Mouse (Mus musculus): ENCODE measurements around the gene Cped1. TPM values are rescaled to one million over a fixed set of nuclear protein-coding genes. Genes with fewer than 3 reads are reported as not detected.

The Cped1 gene
- polyA plus RNA-seq, 1 experiment from 2014 or later: 6.5 TPM

DNA sequence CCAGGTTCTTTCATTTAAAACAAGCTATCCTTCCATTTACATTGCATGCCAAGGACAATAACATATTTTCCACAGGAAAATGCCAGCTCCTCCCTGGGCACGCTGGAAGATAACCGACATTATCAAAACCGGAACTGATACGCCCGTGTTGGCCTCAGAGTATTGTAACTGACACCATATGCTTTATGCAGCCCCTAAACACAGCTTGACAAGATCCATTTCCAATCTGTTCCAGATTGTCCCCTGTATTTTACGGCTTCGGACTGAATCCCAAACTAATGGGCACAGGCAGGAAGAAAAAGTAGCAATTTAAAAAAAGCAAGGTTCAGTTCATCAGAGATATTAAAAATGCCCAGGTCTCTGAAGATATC, 220.0 kb downstream of the Cped1 start:
- Histone ChIP-seq H3K4me2 (replicated peaks) (0 out of 2 replicates have a peak overlapping the region, but pooled peaks have one; percentile 12), H3K9me3 (no peaks in the 10 kb centered on the region), H3K36me3 (no peaks in the 10 kb centered on the region), H3K27me3 (replicated peaks) (no peaks in the 10 kb centered on the region), H3K4me3 (no peak overlapping the region), H3K27ac (no peak overlapping the region), H3K9ac (no peak overlapping the region), H3K4me1 (no peaks in the 10 kb centered on the region; the same call in 1 of the 2 replicates)
- WGBS: 54% methylated on average over 7 of the region's 7 CpGs
- no peak for ATAC-seq (ENCODE audit: low FRiP score, low read depth)

DNA sequence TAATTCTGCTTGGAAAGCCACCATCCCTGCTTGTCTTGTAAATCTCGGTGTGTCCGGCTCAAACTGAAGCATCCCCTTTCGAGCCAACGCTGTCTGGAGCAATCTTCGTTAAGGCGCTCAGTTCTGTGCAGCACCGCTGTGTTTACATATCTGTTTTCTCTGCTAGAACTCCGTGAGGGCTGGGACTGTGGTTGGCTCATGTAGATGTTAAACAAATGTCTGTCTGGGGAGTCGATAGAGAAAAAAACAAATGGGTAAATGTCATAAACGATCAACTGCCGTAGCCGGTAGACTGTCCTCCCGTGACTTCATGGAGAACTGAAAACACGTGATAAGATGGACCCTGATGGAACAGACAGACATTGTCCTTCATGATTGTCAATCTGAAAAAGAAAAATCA, 220.5 kb downstream of the Cped1 start:
- no peaks in the 10 kb centered on the region for H3K36me3 ChIP-seq
- H3K27ac ChIP-seq: no peak overlapping the region
- H3K4me3 ChIP-seq: no peak overlapping the region
- H3K27me3 ChIP-seq (replicated peaks): no peaks in the 10 kb centered on the region
- H3K9me3 ChIP-seq: no peaks in the 10 kb centered on the region
- no peaks in the 10 kb centered on the region; the same call in 1 of the 2 replicates for H3K4me1 ChIP-seq
- H3K9ac ChIP-seq: no peak overlapping the region
- WGBS: 69% methylated on average over 14 of the region's 14 CpGs
- 0 out of 2 replicates have a peak overlapping the region, but pooled peaks have one; percentile 12 for H3K4me2 ChIP-seq (replicated peaks)
- no peak for ATAC-seq (ENCODE audit: low FRiP score, low read depth)

DNA sequence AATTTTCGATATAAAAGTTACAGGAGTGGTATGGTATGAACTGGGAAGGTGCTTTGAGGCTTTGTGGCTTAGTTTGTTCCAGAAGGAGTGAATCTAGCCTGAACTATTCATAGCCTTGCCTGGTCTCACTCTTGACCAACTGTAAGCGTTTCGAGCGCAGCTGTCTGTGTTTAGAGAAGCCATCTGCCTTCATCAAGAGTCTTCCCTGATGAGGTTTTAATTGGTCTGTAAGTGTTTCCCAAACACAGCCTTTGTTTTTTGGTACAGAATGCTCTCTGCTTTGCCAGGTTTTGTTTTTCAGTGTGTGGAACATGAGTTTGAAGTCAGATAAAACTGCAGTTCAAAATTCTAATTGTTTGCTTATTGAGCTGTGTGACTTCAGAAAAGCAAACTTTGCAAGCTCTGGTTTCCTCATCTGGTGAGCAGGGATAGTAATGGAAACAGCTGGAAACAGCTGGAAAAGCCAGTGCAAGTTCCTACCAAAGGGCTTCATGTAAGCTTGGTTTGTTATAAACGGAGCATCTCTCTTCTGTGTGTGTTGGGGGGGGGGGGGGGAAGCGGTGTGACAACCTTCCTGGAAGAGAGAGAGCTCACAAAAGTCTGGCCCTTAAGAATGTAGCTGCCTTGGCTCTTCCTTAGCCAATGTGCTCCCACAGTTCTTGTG, 221.0 kb downstream of the Cped1 start:
- no peaks in the 10 kb centered on the region for H3K9me3 ChIP-seq
- H3K4me3 ChIP-seq: no peak overlapping the region
- 59% methylated on average over 6 of the region's 6 CpGs for WGBS
- no peak; the same call in 1 of the 2 replicates for ATAC-seq (ENCODE audit: low FRiP score, low read depth)
- no peaks in the 10 kb centered on the region for H3K27me3 ChIP-seq (replicated peaks)
- no peaks in the 10 kb centered on the region for H3K36me3 ChIP-seq
- no peak overlapping the region for H3K4me2 ChIP-seq (replicated peaks)
- no peaks in the 10 kb centered on the region; the same call in 1 of the 2 replicates for H3K4me1 ChIP-seq
- H3K27ac ChIP-seq: no peak overlapping the region
- no peak overlapping the region for H3K9ac ChIP-seq

DNA sequence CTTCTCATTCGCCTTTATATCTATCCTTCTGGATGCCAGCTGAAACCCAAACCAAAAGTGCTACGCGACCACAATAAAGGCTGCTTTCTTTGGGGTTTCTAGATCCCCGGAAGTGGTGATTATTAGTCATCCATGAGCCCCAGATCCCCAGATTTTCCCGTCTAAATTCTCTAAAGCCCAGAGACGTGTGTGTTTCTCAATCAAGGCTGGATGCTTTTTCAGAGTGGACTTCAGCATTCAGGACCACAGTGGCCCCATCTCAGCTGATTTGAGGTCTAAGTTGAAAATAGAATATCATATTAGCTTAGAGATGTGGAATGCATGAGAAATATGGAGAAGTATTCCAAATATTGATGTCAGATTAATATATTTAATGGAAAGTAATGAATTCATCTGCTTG, 226.4 kb downstream of the Cped1 start:
- 91% methylated on average over 6 of the region's 6 CpGs for WGBS
- H3K4me3 ChIP-seq: no peak overlapping the region
- no peaks in the 10 kb centered on the region for H3K27me3 ChIP-seq (replicated peaks)
- H3K27ac ChIP-seq: no peak overlapping the region
- H3K4me2 ChIP-seq (replicated peaks): no peak overlapping the region
- no peak for ATAC-seq (ENCODE audit: low FRiP score, low read depth)
- H3K9ac ChIP-seq: no peak overlapping the region
- H3K9me3 ChIP-seq: no peaks in the 10 kb centered on the region
- no peaks in the 10 kb centered on the region for H3K4me1 ChIP-seq
- no peaks in the 10 kb centered on the region for H3K36me3 ChIP-seq

DNA sequence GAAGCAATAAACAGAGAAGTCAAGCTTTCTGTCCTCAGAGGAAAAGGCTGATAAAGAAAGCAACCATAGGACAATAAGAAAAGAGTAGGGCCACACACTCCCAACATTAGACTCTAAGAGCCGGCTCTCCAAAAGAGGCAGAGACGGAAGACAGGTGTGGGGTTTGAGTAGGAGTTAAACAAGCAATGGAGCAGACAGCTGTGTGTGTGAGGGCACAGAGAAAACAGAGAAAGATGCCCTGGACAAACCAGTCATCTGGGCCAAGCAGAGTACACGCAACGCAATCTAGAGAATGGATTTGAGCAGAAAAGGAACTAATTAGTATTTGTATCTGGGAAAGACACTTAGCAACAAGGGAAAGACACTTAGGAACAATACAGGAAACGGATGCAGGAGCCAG, 227.5 kb downstream of the Cped1 start:
- Histone ChIP-seq H3K36me3 (no peaks in the 10 kb centered on the region), H3K4me3 (no peak overlapping the region), H3K4me2 (replicated peaks) (no peak overlapping the region), H3K4me1 (no peaks in the 10 kb centered on the region), H3K27ac (no peak overlapping the region), H3K27me3 (replicated peaks) (no peaks in the 10 kb centered on the region), H3K9me3 (no peaks in the 10 kb centered on the region), H3K9ac (no peak overlapping the region)
- WGBS: 79% methylated on average over 5 of the region's 5 CpGs
- ATAC-seq (ENCODE audit: low FRiP score, low read depth): no peak

DNA sequence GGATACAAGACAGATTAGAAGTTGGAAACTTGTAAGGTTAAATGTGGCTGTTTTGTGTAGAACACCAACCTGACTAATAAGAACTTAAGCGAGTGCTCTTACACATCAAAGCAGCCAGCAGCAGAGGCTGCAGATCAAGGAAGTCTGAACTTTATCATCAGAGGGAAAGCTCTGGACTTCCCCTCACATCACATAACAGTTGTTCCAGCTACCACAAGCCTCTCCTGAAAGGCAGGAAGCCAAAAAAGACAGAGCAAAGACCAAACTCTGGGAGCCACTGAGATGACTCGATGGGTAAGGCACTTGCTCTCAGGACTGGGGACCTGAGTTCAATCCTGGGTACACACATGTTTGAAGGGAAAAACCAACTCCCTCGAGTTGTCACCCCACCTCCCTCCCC, 228.1 kb downstream of the Cped1 start:
- H3K4me2 ChIP-seq (replicated peaks): no peak overlapping the region
- no peaks in the 10 kb centered on the region for H3K4me1 ChIP-seq
- no peak overlapping the region for H3K4me3 ChIP-seq
- no peak for ATAC-seq (ENCODE audit: low FRiP score, low read depth)
- H3K9me3 ChIP-seq: no peaks in the 10 kb centered on the region
- H3K9ac ChIP-seq: no peak overlapping the region
- H3K27ac ChIP-seq: no peak overlapping the region
- 78% methylated on average over 3 of the region's 3 CpGs for WGBS
- no peaks in the 10 kb centered on the region for H3K27me3 ChIP-seq (replicated peaks)
- H3K36me3 ChIP-seq: no peaks in the 10 kb centered on the region

DNA sequence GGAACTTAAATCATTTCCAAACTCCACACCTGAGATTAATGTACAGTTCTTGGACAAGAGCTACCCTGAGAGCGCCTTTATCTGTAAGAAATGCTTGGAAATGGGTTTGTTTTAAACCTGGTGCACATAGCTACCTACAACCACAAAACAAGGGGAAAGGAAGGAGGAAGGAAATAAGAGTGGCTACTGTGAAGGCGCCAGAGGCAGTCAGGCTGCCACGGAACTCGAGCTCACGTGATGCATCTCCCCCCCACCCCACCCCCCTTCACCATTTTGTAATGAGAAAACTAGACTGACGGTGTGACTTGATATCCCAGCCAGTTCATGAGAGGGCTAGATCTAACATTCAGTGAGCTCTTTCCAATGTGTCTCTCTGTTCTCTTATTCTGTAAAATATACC, 228.9 kb downstream of the Cped1 start:
- H3K4me3 ChIP-seq: no peak overlapping the region
- no peak overlapping the region for H3K4me2 ChIP-seq (replicated peaks)
- WGBS: 92% methylated on average over 6 of the region's 6 CpGs
- H3K9ac ChIP-seq: no peak overlapping the region
- H3K4me1 ChIP-seq: no peaks in the 10 kb centered on the region
- no peaks in the 10 kb centered on the region for H3K27me3 ChIP-seq (replicated peaks)
- no peaks in the 10 kb centered on the region for H3K9me3 ChIP-seq
- H3K27ac ChIP-seq: no peak overlapping the region
- no peak for ATAC-seq (ENCODE audit: low FRiP score, low read depth)
- H3K36me3 ChIP-seq: no peaks in the 10 kb centered on the region

DNA sequence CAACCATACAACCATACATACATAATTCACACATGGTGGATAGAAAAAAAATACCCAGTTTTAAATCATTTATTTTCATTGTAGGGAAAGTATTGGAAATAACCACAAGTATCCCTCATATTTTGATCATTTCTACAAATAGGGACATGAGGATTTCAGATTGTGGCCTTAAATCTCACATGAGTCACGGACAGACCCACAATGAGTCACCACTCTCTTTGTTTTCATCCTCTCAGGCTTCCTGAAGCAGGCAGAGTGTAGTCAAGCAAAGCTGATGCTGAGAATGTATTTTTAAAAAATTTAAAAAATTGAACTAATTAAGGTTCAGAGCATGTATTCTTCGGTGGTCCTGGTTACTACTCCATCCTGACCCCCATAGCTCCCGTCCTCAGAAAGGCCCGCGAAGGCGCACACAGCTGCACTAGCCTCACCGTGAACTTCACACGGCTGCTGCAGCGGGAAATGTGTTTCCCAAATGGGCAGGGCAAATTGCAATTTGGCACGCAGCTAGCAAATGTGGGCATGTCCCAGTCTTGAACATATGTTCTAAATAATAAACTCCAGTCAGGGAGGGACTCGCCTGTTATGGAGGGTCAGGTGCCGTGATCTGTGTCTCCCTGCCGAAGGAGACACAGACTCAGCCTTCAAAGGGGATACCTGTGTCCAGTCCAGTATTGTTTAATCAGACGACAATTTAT, 230.7 kb downstream of the Cped1 start:
- peak; percentile 65 for ATAC-seq (ENCODE audit: low FRiP score, low read depth)
- H3K4me3 ChIP-seq: no peak overlapping the region
- H3K36me3 ChIP-seq: no peaks in the 10 kb centered on the region
- H3K9me3 ChIP-seq: no peaks in the 10 kb centered on the region
- H3K9ac ChIP-seq: no peak overlapping the region
- 60% methylated on average over 14 of the region's 14 CpGs for WGBS
- H3K4me1 ChIP-seq: no peaks in the 10 kb centered on the region
- H3K27me3 ChIP-seq (replicated peaks): no peaks in the 10 kb centered on the region
- no peak overlapping the region for H3K27ac ChIP-seq
- no peak overlapping the region; the same call in 1 of the 2 replicates for H3K4me2 ChIP-seq (replicated peaks)

DNA sequence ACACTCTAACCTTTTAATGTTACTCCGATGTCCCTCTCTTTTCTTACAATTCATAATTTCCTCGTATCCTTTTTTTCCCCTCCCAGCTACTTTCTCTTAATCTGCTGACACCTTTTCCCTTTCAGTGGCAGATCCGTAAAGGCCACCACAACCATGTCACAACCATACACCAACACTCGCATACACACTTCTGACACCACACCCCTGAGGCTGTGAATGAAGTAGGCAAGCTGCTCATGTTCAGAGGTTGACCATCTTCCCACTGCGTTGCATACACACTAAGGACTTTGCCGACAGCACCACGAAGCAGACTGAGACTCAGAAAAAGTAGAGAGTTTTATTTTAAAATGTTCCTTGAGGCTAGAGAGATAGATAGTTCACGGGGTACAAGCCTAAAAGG, 235.4 kb downstream of the Cped1 start:
- H3K27ac ChIP-seq: no peak overlapping the region
- WGBS: 93% methylated on average over 8 of the region's 8 CpGs
- H3K27me3 ChIP-seq (replicated peaks): no peaks in the 10 kb centered on the region
- no peak overlapping the region for H3K4me3 ChIP-seq
- no peak overlapping the region for H3K9ac ChIP-seq
- ATAC-seq (ENCODE audit: low FRiP score, low read depth): no peak
- no peaks in the 10 kb centered on the region for H3K4me1 ChIP-seq
- H3K9me3 ChIP-seq: no peaks in the 10 kb centered on the region
- no peaks in the 10 kb centered on the region for H3K36me3 ChIP-seq
- H3K4me2 ChIP-seq (replicated peaks): no peak overlapping the region

DNA sequence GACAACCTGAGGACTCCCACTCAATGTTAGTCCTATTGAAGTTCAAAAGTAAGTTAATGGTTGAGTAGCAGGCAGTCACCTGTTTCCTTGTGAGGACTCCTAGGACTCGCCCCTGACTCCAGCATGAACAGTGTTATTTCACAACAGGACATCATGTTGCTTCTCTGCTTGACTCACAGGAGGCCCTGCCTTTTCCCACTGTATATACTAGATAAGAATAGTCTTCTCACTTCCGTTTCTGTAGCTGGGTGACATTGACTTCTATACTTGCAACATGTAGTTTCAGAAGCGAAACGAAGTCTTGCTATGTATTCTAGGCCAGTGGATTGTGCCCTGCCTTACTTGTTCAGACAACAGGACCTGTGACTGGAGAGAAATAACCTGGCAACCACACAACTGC, 236.4 kb downstream of the Cped1 start:
- no peak for ATAC-seq (ENCODE audit: low FRiP score, low read depth)
- Histone ChIP-seq H3K27me3 (replicated peaks) (no peaks in the 10 kb centered on the region), H3K27ac (no peak overlapping the region), H3K36me3 (no peaks in the 10 kb centered on the region), H3K4me2 (replicated peaks) (no peak overlapping the region), H3K9ac (no peak overlapping the region), H3K9me3 (no peaks in the 10 kb centered on the region), H3K4me3 (no peak overlapping the region), H3K4me1 (no peaks in the 10 kb centered on the region)
- 83% methylated on average over 4 of the region's 4 CpGs for WGBS

DNA sequence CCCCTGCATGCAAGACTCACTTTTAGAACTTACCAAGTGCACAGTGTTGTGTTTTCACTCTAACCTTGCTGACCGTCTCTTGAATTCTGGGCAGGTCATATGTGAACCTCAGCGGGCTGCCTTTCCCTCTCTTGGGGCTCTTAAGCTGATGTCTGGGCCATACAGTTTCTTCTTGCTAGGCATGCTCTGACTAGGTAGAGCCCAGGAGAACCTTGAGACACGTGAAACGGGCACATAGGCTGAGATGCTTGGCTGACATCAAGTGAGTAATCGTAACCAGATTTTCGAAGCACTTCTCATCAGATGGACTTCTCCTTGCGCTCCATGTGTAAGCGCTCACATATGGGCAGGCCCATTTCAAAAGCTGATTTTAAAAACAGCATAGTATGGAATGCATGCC, 237.2 kb downstream of the Cped1 start:
- Histone ChIP-seq H3K36me3 (no peaks in the 10 kb centered on the region), H3K4me1 (no peaks in the 10 kb centered on the region), H3K9me3 (no peaks in the 10 kb centered on the region), H3K4me2 (replicated peaks) (no peak overlapping the region), H3K27me3 (replicated peaks) (no peaks in the 10 kb centered on the region), H3K9ac (no peak overlapping the region), H3K27ac (no peak overlapping the region), H3K4me3 (no peak overlapping the region)
- no peak for ATAC-seq (ENCODE audit: low FRiP score, low read depth)
- 89% methylated on average over 8 of the region's 8 CpGs for WGBS

DNA sequence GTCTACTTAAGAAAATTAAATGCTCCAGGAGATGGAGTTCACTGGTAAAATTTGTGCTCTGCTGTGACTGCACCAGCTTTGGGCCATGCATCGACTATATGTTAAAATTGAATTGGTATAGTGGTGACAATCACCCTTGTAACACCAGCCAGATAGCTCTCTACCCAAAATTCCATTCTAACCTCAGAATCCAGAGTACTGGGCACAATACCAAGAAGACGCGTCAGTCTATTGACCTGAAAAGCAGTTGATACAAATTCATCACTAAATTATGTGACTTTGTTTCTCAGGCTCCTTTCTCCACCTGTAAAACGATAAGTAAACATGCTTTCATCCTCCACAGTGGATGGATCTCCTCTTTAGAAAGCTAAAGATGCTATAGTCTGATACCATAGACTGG, 238.6 kb downstream of the Cped1 start:
- no peak overlapping the region for H3K4me3 ChIP-seq
- H3K27me3 ChIP-seq (replicated peaks): no peaks in the 10 kb centered on the region
- 93% methylated on average over 4 of the region's 4 CpGs for WGBS
- H3K27ac ChIP-seq: no peak overlapping the region
- no peaks in the 10 kb centered on the region for H3K36me3 ChIP-seq
- H3K9me3 ChIP-seq: no peaks in the 10 kb centered on the region
- no peaks in the 10 kb centered on the region for H3K4me1 ChIP-seq
- ATAC-seq (ENCODE audit: low FRiP score, low read depth): no peak
- H3K9ac ChIP-seq: no peak overlapping the region
- H3K4me2 ChIP-seq (replicated peaks): no peak overlapping the region

DNA sequence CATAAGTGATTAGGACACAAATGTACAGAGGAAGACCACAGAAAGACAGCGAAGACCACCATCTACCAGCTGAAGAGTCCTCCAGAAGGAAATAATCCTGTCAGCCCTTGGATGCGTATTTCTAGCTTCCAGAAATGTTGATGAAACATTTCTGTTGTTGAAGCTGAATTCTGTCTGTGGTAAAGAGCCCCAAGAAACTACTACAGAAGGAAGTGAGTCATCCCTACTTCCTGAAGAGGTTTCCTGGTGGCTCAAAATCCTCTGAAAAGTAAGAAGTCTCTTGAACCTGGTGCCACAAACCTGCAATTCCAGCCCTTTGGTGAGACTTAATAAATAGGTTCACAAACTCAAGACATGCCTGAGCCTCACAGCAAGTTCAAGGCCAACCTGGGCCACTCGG, 245.5 kb downstream of the Cped1 start:
- no peaks in the 10 kb centered on the region for H3K36me3 ChIP-seq
- no peak overlapping the region for H3K9ac ChIP-seq
- no peak overlapping the region for H3K4me2 ChIP-seq (replicated peaks)
- H3K9me3 ChIP-seq: no peaks in the 10 kb centered on the region
- no peaks in the 10 kb centered on the region for H3K27me3 ChIP-seq (replicated peaks)
- no peak for ATAC-seq (ENCODE audit: low FRiP score, low read depth)
- no peaks in the 10 kb centered on the region for H3K4me1 ChIP-seq
- H3K4me3 ChIP-seq: no peak overlapping the region
- H3K27ac ChIP-seq: no peak overlapping the region
- WGBS: 91% methylated on average over 3 of the region's 3 CpGs

Measured in neural tube, embryonic 12.5 days (tissue).